Mouse (Mus musculus) bone marrow macrophage, adult 2 months (primary cell): ENCODE measurements around the gene Babam2.

Source experiments
- CTCF ChIP-seq: IDR thresholded peaks from 2 replicates; pipeline ENCODE4 v1.5.1; 2012; ENCODE audit warnings: low read depth, mild to moderate bottlenecking, low read length, moderate library complexity
- POLR2A ChIP-seq: IDR thresholded peaks from 2 replicates; pipeline ENCODE4 v1.6.1; 2012; ENCODE audit warnings: mild to moderate bottlenecking, low read depth, low read length, borderline replicate concordance

DNA sequence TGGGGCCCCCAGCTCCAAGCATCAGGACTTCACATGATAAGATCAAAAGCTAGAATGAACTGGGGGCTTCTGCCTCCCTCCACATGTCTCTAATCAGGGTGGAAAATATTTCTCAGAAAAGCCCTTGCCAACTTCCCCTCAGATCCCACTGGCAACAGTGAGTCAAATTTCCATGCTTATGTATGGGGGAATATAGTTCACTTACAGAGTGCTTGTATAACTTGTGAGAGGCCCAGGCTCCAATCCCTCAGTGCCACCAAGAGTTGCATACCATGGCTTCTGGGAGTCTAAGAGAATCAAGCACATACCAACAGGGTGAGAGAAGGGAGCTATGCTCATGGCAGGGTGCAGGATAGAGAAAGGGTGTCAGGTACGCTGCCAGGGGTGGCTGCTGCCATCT is 355.0 kb downstream of the Babam2 start:
- TF ChIP-seq CTCF (no peak), POLR2A (no peak)
